Mouse (Mus musculus): ENCODE measurements around the gene Fbxo34.

- TF ChIP-seq CTCF (IDR thresholded peaks at IDR 0.05; ENCODE audit: borderline replicate concordance, extremely low read depth, insufficient read depth, insufficient read length) (no peak), POLR2A (IDR thresholded peaks at IDR 0.05; ENCODE audit: borderline replicate concordance, extremely low read depth, insufficient read depth, insufficient read length, poor library complexity, severe bottlenecking) (no peak)
Measured at GRCm38 (mm10) chr14:47417775-47418665, 32.2 kb upstream of the Fbxo34 start, which contains the start of gene Dlgap5.
